Mouse (Mus musculus) neural tube, embryonic 14.5 days (tissue): ENCODE measurements at regions not wholly inside any gene's neighbourhood (a gene's known extent, or its start where the extent isn't known, plus 50 kb on each side); places are given as distances from the start of the nearest gene placed in this dataset.
"Not testable (repeated sequence)": the region's sequence is repeated elsewhere in the genome, so short reads cannot be mapped to it uniquely, and the experiment has no call there.

ENCODE experiments used
- ATAC-seq: fragments of 200-750 bp; cut with Nextera tagmentation; 2 replicates; pipeline ENCODE4 v1.8.0; 2017; ENCODE audit warnings: low read depth, mild to moderate bottlenecking, moderate TSS enrichment, moderate library complexity
- H3K27ac ChIP-seq: fragments of 300-500 bp; sonication (generic); 2 replicates; pipeline ENCODE4 v1.5.1; 2014; ENCODE audit warnings: low read depth, mild to moderate bottlenecking, control low read depth, low read length, moderate library complexity, mixed read lengths
- H3K27me3 ChIP-seq: fragments of 300-500 bp; sonication (generic); 2 replicates; pipeline ENCODE4 v1.6.1; 2014; ENCODE audit warnings: low read length; ENCODE audit not compliant: control insufficient read depth, insufficient read depth
- H3K36me3 ChIP-seq: fragments of 300-500 bp; sonication (generic); 2 replicates; pipeline ENCODE4 v1.6.1; 2014; ENCODE audit warnings: low read length, mixed read lengths; ENCODE audit not compliant: control insufficient read depth, insufficient read depth
- H3K4me1 ChIP-seq: fragments of 300-500 bp; sonication (generic); 2 replicates; pipeline ENCODE4 v1.6.1; 2014; ENCODE audit warnings: low read length; ENCODE audit not compliant: control insufficient read depth, insufficient read depth
- H3K4me2 ChIP-seq: fragments of 300-500 bp; sonication (generic); 2 replicates; pipeline ENCODE4 v1.6.1; 2014; ENCODE audit warnings: mild to moderate bottlenecking, low read depth, low read length, control low read depth
- H3K4me3 ChIP-seq: fragments of 300-500 bp; sonication (generic); 2 replicates; pipeline ENCODE4 v1.5.1; 2014; ENCODE audit warnings: low read depth, low read length, control low read depth, mixed read lengths
- H3K9ac ChIP-seq: fragments of 300-500 bp; sonication (generic); replicated peaks from 2 replicates; pipeline ENCODE4 v1.6.1; 2014; ENCODE audit warnings: low read depth, mild to moderate bottlenecking, control low read depth, low read length, mixed read lengths
- H3K9me3 ChIP-seq: fragments of 300-500 bp; sonication (generic); 2 replicates; pipeline ENCODE4 v1.6.1; 2016; ENCODE audit warnings: low read length; ENCODE audit not compliant: control insufficient read depth
- WGBS: fragments of 180-500 bp; shearing (Covaris S2); extraction: QIAGEN DNeasy Blood & Tissue Kit; methylation state at CpG from one replicate; pipeline ENCODE4 v1.1.7; 2014; 5-methylcytosine and 5-hydroxymethylcytosine counted together

DNA sequence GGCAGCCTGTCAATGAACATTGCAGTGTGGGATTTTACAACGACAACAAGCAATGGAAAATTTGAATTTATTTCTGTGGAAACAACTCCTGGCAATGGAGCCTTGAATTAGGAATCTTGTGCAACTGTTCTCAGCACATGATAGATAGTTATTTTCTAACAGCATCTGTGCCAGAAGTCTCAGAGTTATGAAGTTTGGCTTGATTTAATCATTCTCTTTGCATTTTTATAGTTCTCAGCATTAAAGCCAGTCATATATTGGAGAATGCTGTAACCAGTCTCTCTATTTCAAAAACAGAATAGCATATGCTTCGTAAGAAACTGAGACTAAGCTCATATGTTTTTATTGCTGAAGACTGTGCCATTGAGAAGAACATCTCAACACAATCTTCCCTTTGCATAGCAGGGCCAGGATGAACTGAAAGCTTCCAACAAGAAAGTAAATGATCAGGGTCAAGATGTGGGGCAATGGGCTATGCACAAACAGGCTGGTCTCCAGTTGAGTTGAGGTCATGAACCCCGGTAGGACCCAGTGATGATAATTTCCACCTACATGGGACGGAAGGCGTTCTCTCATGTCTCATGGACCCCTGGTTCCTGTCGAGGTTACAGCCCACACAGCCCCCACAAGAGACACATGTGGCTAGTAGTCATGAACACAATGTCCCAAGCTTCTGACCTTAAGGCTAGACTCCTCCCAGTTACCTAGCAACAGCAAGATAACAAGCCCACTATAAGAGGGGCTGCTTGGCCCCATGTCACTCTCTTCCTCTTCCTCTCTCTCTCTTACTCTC, 89.0 kb upstream of the Sec61g start:
- Histone ChIP-seq H3K4me2 (no peak overlapping the region), H3K36me3 (no peaks in the 10 kb centered on the region), H3K27ac (no peak overlapping the region), H3K9me3 (no peaks in the 10 kb centered on the region), H3K9ac (no peak overlapping the region), H3K4me3 (no peak overlapping the region), H3K27me3 (no peaks in the 10 kb centered on the region), H3K4me1 (no peaks in the 10 kb centered on the region)
- 87% methylated on average over 6 of the region's 6 CpGs for WGBS
- ATAC-seq = no peak

DNA sequence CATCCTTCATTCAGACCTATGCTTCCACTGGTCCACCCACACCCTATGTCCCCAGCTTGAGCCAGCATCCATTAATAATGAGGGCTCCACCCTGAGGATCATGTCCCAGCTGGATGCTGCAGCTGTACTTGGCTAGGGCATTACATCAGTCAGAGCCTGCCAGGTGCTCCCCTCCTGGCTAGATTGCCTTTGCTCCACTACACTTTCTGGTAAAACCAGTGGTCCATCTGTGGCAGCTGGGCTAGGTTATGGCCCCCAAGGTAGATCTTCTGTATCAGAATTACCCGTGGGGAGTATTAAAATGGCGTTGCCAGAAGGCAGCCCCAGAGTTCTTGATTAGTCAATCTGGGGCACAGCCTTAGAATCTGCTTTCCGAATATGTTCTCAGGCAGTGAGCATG, 94.7 kb upstream of the Sec61g start:
- WGBS = 53% methylated on average over 3 of the region's 3 CpGs
- peak; percentile 75; the same call in 1 of the 2 replicates for ATAC-seq

DNA sequence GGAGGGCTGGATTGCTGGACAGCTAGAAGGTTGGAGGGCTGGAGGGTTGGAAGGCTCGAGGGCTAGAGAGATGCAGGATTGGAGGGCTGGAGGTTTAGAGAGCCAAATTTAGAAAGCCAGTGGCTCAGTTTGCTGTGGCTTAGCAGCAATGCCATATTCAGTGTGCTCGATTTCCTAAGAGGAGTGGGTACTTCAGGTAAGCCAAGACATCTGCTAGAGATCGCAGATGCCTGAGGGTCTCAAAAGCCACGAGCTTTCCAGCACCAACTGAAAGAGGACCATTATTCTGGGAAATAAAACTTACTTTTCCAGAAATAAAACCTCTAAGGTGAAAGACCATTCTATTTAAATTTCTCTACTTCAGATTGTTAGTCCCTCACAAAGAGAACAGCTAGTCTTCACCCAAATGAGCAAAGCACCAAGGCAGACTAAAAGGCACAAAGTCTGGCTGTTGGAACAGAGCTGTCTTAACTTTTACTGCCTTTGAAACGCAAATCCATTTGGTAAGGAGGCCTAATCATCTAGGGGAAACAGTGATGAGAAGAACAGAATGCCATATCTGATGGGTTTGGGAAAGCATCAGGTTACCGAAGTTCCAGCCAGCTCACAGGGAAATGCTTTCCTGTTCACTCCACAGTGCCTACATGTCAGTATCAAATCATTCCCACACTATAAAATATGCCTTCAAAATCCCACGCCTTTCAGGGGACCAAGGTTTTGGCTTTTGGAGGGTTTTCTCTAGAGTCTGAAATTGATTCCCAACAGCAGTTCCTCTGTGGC, 98.3 kb upstream of the Sec61g start:
- Histone ChIP-seq H3K9me3 (no peaks in the 10 kb centered on the region), H3K27ac (no peak overlapping the region), H3K9ac (no peak overlapping the region), H3K4me3 (no peak overlapping the region), H3K4me1 (no peaks in the 10 kb centered on the region), H3K4me2 (no peak overlapping the region), H3K27me3 (no peaks in the 10 kb centered on the region), H3K36me3 (no peaks in the 10 kb centered on the region)
- 75% methylated on average over 7 of the region's 7 CpGs for WGBS
- no peak for ATAC-seq

More for the DNA sequence above, 94.7 kb upstream of the Sec61g start:
- Histone ChIP-seq H3K4me3 (no peak overlapping the region), H3K4me1 (no peaks in the 10 kb centered on the region), H3K4me2 (no peak overlapping the region), H3K9me3 (no peaks in the 10 kb centered on the region), H3K27ac (no peak overlapping the region), H3K36me3 (no peaks in the 10 kb centered on the region), H3K9ac (no peak overlapping the region), H3K27me3 (no peaks in the 10 kb centered on the region)

DNA sequence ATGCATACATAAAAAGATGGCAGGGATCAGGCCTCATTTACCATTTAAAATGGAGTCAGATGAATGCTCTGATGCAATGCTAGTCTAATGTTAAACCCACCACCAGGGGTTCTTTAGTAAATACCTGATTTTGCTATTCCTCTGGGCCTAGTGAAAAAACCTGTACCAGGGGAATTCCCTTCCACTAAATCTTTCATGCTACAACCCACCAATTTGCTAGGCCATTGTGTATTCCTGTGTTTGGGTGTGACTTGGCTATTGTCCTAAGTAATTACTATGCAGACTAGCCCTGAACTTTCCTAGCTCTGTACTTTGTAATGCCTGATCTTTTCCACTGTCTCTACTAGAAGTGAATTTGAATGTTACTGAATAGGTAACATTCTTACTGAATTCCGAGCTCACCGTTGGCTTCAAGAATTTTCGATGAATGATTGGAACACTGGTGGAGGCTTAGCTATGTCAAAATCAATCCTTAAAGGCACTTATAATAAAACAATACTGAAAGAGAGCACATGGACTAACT, 99.7 kb upstream of the Sec61g start:
- not testable (repeated sequence) for H3K4me2 ChIP-seq, H3K36me3 ChIP-seq, H3K9ac ChIP-seq, H3K27ac ChIP-seq, H3K9me3 ChIP-seq, H3K4me1 ChIP-seq, H3K27me3 ChIP-seq, ATAC-seq, H3K4me3 ChIP-seq
- WGBS = 67% methylated on average over 3 of the region's 3 CpGs

DNA sequence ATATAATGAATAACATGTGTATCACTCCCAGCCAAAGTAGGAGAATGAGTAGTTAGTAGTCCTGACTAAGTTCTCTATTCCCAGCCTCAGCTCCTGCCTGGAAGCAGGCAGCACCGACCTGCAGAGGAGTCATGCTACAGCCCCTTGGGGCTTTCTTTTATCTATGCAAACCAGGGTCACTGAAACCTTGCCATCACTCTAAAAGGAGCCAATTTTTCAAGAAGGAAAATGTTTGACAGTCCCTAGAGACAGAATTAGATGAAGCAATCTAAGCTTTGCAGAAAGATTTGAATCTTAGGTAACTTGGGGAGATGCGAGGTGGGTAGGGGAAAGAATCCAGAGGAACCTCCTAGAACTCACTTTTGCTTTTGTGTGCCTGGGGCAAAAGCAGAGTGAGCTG, 103.5 kb upstream of the Sec61g start:
- Histone ChIP-seq H3K9ac (no peak overlapping the region), H3K4me1 (no peaks in the 10 kb centered on the region), H3K4me3 (no peak overlapping the region), H3K27me3 (no peaks in the 10 kb centered on the region), H3K4me2 (no peak overlapping the region), H3K36me3 (no peaks in the 10 kb centered on the region), H3K9me3 (no peaks in the 10 kb centered on the region), H3K27ac (no peak overlapping the region)
- no peak for ATAC-seq
- 74% methylated on average over 2 of the region's 2 CpGs for WGBS

DNA sequence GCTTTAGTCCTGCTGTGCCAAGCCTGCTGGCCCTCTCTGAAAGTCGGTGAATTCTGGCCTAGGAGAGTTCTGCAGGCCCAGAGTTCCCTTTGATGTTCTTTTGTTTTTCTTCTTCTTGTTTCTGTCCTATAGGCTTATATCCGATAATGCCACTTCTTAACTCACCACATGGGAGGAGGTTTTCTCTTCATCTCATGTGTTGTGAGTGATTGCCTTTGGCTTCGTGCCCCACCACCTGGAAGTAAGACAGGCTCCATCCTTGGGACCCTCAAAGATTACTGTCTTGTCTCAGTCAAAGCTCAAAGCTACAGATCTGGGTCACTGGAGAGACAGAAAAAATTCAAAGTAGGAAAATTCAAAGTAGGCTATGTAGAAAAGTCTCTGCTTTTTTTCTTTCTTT, 104.2 kb upstream of the Sec61g start:
- Histone ChIP-seq H3K36me3 (no peaks in the 10 kb centered on the region), H3K27ac (no peak overlapping the region), H3K4me2 (no peak overlapping the region), H3K9me3 (no peaks in the 10 kb centered on the region), H3K4me3 (no peak overlapping the region), H3K27me3 (no peaks in the 10 kb centered on the region), H3K4me1 (no peaks in the 10 kb centered on the region), H3K9ac (no peak overlapping the region)
- 82% methylated on average over 3 of the region's 3 CpGs for WGBS
- ATAC-seq = no peak

DNA sequence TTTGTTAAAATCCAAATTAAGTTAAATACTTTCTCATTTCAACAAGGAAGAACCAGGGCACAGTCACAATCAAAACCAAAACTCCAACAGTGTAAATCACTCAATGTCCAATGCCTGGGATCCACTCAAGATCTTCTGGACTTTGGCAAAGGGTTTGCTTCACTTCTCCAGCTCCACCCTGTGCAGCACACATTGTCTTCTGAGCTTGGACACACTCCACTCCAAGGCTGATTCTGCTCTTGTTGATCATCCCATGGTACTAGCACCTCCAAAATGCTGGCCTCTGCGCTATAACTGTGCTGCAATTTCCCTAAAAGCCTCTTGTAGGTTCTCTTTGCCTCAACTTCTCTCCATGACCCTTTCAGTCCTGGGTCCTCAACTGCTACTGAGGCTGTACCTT, 111.5 kb upstream of the Sec61g start:
- no peak overlapping the region for H3K9ac ChIP-seq
- no peak overlapping the region for H3K4me2 ChIP-seq
- 91% methylated on average over 1 of the region's 1 CpGs for WGBS
- H3K4me1 ChIP-seq = no peaks in the 10 kb centered on the region
- H3K27me3 ChIP-seq = no peaks in the 10 kb centered on the region
- H3K9me3 ChIP-seq = no peaks in the 10 kb centered on the region
- no peak overlapping the region for H3K27ac ChIP-seq
- ATAC-seq = no peak
- H3K36me3 ChIP-seq = no peaks in the 10 kb centered on the region
- no peak overlapping the region for H3K4me3 ChIP-seq

DNA sequence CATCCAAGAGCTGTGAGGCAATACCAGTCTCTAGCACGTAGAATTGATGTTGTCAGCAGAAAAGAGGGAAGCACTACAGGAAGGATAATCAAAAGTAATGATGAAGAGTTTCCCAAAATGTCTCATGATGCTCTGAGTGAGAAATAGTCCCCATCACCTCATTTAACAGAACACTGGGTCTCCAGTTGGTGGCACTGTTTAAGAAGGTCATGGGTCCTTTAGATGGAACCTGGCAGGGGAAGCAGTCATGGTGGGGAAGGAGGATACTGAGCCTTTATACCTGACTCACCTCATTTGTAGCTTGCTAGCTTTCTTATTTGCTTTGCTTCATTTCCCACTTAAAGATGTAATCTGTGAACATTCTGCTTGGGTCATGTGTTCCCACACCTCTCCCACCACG, 115.4 kb upstream of the Sec61g start:
- no peak for ATAC-seq
- no peak overlapping the region for H3K4me2 ChIP-seq
- no peaks in the 10 kb centered on the region for H3K4me1 ChIP-seq
- H3K9ac ChIP-seq = no peak overlapping the region
- no peaks in the 10 kb centered on the region for H3K9me3 ChIP-seq
- WGBS = 73% methylated on average over 2 of the region's 2 CpGs
- no peak overlapping the region for H3K27ac ChIP-seq
- no peak overlapping the region for H3K4me3 ChIP-seq
- no peaks in the 10 kb centered on the region for H3K27me3 ChIP-seq
- H3K36me3 ChIP-seq = no peaks in the 10 kb centered on the region
